Mouse (Mus musculus) neural tube, embryonic 11.5 days (tissue): ENCODE results near the gene Slc16a5. TPM values are rescaled to one million over a fixed set of nuclear protein-coding genes. Genes with fewer than 3 reads are reported as not detected.

Experiments
- ATAC-seq: fragments of 200-750 bp; cut with Nextera tagmentation; 2 replicates; pipeline ENCODE4 v1.8.0; 2017; ENCODE audit warnings: moderate number of reproducible peaks, mild to moderate bottlenecking, moderate TSS enrichment, moderate library complexity; ENCODE audit not compliant: insufficient read depth, low FRiP score, low TSS enrichment
- DNase-seq: peaks from one replicate; pipeline ENCODE4 v3.0.0-alpha.2; 2015; ENCODE audit warnings: low spot score
- H3K27ac ChIP-seq: fragments of 300-500 bp; sonication (generic); 2 replicates; pipeline ENCODE4 v1.5.1; 2014; ENCODE audit warnings: low read depth, mild to moderate bottlenecking, low read length
- H3K27me3 ChIP-seq: fragments of 300-500 bp; sonication (generic); 2 replicates; pipeline ENCODE4 v1.6.1; 2014; ENCODE audit warnings: mild to moderate bottlenecking, low read length, mixed read lengths; ENCODE audit not compliant: control insufficient read depth, insufficient read depth
- H3K36me3 ChIP-seq: fragments of 300-500 bp; sonication (generic); 2 replicates; pipeline ENCODE4 v1.6.1; 2014; ENCODE audit warnings: mild to moderate bottlenecking, low read length, moderate library complexity, mixed read lengths; ENCODE audit not compliant: control insufficient read depth, insufficient read depth
- H3K4me1 ChIP-seq: fragments of 300-500 bp; sonication (generic); 2 replicates; pipeline ENCODE4 v1.6.1; 2014; ENCODE audit warnings: low read length, mixed read lengths; ENCODE audit not compliant: control insufficient read depth, insufficient read depth
- H3K4me2 ChIP-seq: fragments of 300-500 bp; sonication (generic); 2 replicates; pipeline ENCODE4 v1.6.1; 2014; ENCODE audit warnings: low read depth, mild to moderate bottlenecking, moderate library complexity
- H3K4me3 ChIP-seq: fragments of 300-500 bp; sonication (generic); 2 replicates; pipeline ENCODE4 v1.5.1; 2014; ENCODE audit warnings: low read depth, low read length
- H3K9ac ChIP-seq: fragments of 300-500 bp; sonication (generic); 2 replicates; pipeline ENCODE4 v1.6.1; 2014; ENCODE audit warnings: mild to moderate bottlenecking, low read length
- H3K9me3 ChIP-seq: fragments of 300-500 bp; sonication (generic); 2 replicates; pipeline ENCODE4 v1.6.1; 2016; ENCODE audit warnings: low read length; ENCODE audit not compliant: control insufficient read depth
- WGBS: fragments of 180-500 bp; shearing (Covaris S2); extraction: QIAGEN DNeasy Blood & Tissue Kit; methylation state at CpG from one replicate; pipeline ENCODE4 v1.1.7; 2014; 5-methylcytosine and 5-hydroxymethylcytosine counted together
- polyA plus RNA-seq: library from polyadenylated mRNA; unstranded; fragments of >200 nt; fragmentation: Nextera tagmentation; extraction: Ambion mirVana; gene quantifications from 2 replicates; pipeline ENCODE4 v1.2.1, GENCODE M21; 2014

Gene Slc16a5
- polyA plus RNA-seq, 1 experiment from 2014 or later, result 0.11 TPM

DNA sequence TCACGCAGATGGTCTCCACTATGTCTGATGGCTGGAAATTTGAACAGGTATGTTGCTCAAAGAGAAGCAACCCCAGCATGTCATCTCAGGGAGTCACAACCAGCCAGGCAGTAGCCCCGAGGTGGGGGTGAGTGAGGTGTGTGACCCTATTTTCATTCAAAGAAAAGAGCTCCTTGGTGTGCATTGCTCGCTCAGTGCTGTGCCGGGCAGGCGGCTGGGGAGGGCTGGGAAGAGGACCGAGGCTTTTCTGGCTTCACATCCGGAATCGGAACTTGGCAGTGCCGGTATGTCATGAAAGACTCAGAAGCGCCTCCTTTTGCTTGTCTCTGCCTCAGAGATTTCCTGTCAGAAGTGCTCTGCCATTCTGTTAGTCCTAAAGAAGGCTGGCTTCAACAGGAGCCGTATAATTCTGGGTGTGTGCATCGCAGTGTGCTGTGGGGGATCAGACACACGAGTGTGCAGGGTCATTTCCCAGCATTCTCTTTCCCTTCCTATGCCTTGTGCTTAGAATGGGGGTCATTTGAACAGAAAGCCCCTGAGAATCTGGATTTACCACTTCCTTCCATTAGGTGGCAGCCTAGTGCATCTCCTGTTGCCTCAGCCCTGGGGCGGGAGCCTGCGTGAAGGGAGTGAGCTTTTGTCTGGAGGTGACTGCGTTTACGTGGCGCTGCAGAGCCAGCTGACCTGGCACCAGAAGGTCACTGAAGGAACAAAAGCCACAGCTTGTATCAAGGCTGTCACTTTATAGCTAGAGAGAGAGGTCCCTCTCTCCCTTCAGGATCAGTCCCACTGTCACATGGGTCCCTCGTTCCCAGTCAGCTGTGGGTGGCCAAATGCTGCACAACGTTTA lies 34.6 kb upstream of the Slc16a5 start:
- H3K27ac ChIP-seq, result peak overlapping the region; percentile 2
- H3K4me3 ChIP-seq, result no peak overlapping the region
- peak overlapping the region; percentile 9; the same call in 1 of the 2 replicates for H3K9ac ChIP-seq

DNA sequence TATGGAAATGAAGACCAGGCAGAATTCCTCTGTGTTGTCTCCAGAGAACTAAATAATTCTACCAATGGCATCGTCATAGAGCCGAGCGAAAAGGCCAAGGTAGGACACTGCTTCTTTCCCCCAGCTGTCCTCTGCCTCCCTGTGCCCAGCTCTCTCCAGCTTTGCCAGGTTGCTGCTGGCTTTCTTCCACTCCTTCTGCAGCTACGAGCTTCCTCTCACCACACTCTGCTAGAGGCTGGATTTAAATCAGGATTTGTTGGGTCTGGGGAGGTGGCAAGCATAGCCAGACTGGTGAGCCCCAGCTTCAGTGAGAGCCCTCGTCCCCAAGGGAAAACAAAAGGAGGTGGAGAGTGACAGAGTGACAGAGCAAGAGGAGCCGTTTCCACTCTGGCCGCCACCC lies 33.0 kb upstream of the Slc16a5 start:
- ATAC-seq (no peak), DNase-seq (no peak)
- H3K27me3 ChIP-seq, result no peaks in the 10 kb centered on the region
- no peak overlapping the region for H3K27ac ChIP-seq
- no peak overlapping the region for H3K4me2 ChIP-seq
- H3K9me3 ChIP-seq, result no peaks in the 10 kb centered on the region
- H3K4me3 ChIP-seq, result no peak overlapping the region
- H3K9ac ChIP-seq, result no peak overlapping the region
- WGBS, result 91% methylated on average over 7 of the region's 7 CpGs
- no peaks in the 10 kb centered on the region for H3K4me1 ChIP-seq
- peaks cover 8% of the 10 kb centered on the region for H3K36me3 ChIP-seq

More for the DNA sequence above, 34.6 kb upstream of the Slc16a5 start:
- peaks cover 8% of the 10 kb centered on the region for H3K36me3 ChIP-seq
- H3K9me3 ChIP-seq, result no peaks in the 10 kb centered on the region
- DNase-seq (peak; percentile 84), ATAC-seq (peak; percentile 38; the same call in 1 of the 2 replicates)
- 34% methylated on average over 20 of the region's 20 CpGs for WGBS
- no peak overlapping the region for H3K4me2 ChIP-seq
- no peaks in the 10 kb centered on the region for H3K27me3 ChIP-seq
- H3K4me1 ChIP-seq, result no peaks in the 10 kb centered on the region

DNA sequence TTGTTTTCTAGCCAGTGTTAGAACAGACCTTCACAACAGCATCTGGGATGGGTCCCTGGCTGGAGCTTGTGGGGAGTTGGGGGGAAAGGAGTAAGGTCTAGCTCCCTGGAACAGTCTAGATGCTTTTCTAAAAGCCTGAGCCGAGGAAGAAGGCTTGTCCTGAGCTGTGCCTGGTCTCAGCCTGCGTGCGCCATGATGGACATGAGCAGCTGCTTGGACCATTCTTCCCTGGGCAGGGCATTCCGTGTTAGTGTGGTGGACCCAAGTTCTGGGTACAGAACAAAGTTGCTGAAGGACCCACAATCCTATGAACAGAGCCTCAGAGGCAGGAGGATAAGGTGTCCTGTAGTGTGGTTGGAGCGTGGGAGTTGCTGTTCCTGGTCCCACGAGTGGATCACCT lies 31.7 kb upstream of the Slc16a5 start:
- Histone ChIP-seq H3K27me3 (no peaks in the 10 kb centered on the region), H3K9ac (no peak overlapping the region), H3K4me3 (no peak overlapping the region), H3K36me3 (peaks cover 8% of the 10 kb centered on the region), H3K4me1 (no peaks in the 10 kb centered on the region; the same call in 1 of the 2 replicates), H3K4me2 (no peak overlapping the region), H3K27ac (no peak overlapping the region), H3K9me3 (no peaks in the 10 kb centered on the region)
- DNase-seq (no peak), ATAC-seq (no peak)
- 96% methylated on average over 6 of the region's 6 CpGs for WGBS

DNA sequence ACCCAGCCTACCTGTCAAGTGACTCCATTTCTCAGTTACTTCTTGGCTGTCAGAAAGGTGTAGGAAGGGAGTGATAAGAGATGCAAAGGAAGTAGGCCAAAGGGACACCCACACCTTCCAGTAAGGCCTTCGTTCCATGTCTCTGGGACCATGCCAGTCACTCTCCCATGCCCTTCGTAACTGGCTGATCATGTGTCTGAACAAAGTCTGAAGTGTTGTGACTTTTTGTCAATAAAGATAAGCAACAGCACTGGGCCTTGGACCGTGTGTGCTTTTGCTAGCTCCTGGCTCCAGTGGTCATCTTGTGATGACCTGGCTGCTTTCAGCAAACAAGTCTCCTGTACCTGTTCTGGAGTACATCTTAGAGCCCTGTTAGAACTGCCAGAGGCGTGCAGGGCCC lies 29.5 kb upstream of the Slc16a5 start:
- no peak overlapping the region for H3K9ac ChIP-seq
- H3K4me1 ChIP-seq, result no peaks in the 10 kb centered on the region; the same call in 1 of the 2 replicates
- H3K4me2 ChIP-seq, result no peak overlapping the region
- 90% methylated on average over 4 of the region's 4 CpGs for WGBS
- no peak overlapping the region for H3K27ac ChIP-seq
- H3K9me3 ChIP-seq, result no peaks in the 10 kb centered on the region
- peaks cover 8% of the 10 kb centered on the region for H3K36me3 ChIP-seq
- no peak for ATAC-seq
- no peaks in the 10 kb centered on the region for H3K27me3 ChIP-seq
- no peak overlapping the region for H3K4me3 ChIP-seq
- DNase-seq, result no peak

DNA sequence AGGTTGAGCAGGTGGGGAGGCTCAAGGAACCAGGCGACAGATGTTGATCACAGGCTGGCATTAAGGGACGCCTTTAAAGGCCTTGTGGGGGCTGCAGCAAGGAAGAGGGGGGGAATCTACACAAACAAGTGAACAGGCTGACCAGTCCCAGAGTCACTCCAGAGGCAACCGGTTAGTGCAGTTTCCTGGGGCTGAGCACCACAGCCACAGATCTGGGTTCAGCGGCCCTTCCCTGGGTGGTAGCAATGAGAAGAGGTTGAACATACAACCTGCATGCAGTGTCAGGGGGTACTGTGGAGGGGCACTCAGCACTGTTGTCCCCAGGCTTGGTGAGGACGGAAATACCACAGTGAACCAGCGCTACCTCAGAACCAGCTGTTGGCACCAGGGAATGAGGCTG lies 28.9 kb upstream of the Slc16a5 start:
- Histone ChIP-seq H3K27ac (no peak overlapping the region), H3K9ac (no peak overlapping the region), H3K9me3 (no peaks in the 10 kb centered on the region), H3K36me3 (peaks cover 8% of the 10 kb centered on the region), H3K4me3 (no peak overlapping the region), H3K4me1 (no peaks in the 10 kb centered on the region; the same call in 1 of the 2 replicates), H3K27me3 (no peaks in the 10 kb centered on the region), H3K4me2 (no peak overlapping the region)
- 81% methylated on average over 6 of the region's 6 CpGs for WGBS
- ATAC-seq (no peak), DNase-seq (no peak)

DNA sequence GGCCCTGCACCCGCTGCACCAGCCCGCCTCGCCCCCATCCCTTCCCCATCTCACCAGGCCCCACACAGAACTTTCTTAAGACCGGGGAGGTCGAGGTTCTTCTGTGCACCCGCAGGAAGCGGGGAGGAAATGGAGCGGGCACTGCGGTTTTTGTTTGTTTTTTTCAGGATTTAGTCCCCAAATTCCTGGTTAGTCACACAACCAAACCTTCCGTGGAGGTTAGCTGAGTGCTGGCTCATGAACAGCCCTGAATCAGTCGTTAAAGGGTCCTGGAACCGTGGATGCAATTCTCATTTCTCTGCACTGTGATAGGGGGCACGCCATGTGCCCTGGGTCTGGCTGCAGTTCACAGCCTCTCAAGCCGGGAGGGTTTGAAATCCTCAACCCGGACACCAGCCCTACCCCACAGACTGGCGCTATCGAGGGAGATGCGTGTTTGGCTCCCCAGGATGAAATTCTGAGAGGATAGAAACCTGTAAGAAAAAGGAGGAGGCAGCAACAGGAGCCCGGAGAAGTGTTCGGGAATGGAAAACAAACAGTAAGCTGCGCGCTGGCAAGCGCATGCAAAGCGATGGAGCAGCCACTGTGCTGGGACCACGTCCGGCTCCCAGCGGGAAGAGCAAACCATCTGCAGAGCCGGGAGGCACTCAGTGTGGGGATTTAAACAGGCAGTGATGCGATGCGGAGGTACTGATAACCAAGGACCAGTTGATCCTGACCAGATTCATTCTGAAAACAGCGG lies 26.5 kb upstream of the Slc16a5 start:
- ATAC-seq, result no peak
- Histone ChIP-seq H3K27ac (no peak overlapping the region), H3K9ac (peak overlapping the region; percentile 44), H3K9me3 (no peaks in the 10 kb centered on the region), H3K27me3 (no peaks in the 10 kb centered on the region), H3K4me1 (no peaks in the 10 kb centered on the region; the same call in 1 of the 2 replicates), H3K4me2 (peak overlapping the region; percentile 43), H3K4me3 (peak overlapping the region; percentile 16), H3K36me3 (no peaks in the 10 kb centered on the region; the same call in none of the 2 replicates)
- 5% methylated on average over 31 of the region's 31 CpGs for WGBS
- DNase-seq, result peak; percentile 55

DNA sequence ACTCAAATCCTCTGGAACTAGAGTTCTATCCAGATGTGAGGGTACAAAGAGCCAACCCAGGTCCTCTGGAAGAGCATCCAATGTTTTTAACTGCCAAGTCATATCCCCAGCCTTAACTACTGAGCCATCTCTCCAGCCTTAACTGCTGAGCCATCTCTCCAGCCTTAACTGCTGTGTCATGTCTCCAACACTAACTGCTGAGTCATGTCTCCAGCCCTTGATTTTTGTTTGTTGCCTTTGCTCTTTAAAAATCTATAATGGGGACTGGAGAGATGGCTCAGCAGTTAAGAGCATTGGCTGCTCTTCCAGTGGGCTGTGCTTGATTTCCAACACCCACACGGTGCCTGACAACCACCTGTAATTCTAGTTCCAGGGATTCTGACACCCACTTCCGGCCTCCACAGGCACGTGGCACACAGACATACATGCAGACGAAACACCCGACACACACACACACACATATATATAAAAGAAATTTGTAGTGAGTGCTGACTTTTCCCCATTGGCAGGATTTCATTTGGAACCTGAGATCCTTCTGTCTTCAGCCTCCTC lies 24.6 kb upstream of the Slc16a5 start:
- no peak overlapping the region for H3K27ac ChIP-seq
- no peak overlapping the region for H3K9ac ChIP-seq
- no peaks in the 10 kb centered on the region; the same call in 1 of the 2 replicates for H3K4me1 ChIP-seq
- no peaks in the 10 kb centered on the region for H3K27me3 ChIP-seq
- no peak overlapping the region for H3K4me3 ChIP-seq
- no peak for ATAC-seq
- WGBS, result 90% methylated on average over 5 of the region's 5 CpGs
- no peaks in the 10 kb centered on the region for H3K9me3 ChIP-seq
- H3K4me2 ChIP-seq, result no peak overlapping the region
- H3K36me3 ChIP-seq, result no peaks in the 10 kb centered on the region
- DNase-seq, result no peak

DNA sequence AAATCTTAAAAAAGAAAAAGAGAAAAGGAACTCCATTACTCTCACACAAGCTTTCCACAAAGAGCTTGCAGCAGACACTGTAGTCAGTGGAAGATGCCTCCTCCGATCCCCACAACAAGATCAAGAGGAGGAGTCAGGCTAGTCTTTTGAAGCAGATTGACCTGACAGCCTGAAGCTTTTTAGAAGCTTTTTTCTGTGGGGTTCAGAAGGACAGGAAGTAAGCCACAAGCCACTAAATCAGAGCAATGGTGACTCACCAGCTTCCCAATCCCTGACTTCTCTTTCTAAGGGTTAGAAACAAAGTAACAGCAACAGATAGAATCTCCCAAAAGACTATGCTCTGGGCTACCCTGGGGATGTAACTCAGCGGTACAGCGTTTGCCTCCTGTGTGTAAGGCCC lies 22.9 kb upstream of the Slc16a5 start:
- no peak for ATAC-seq
- H3K36me3 ChIP-seq, result no peaks in the 10 kb centered on the region
- no peak overlapping the region for H3K9ac ChIP-seq
- no peak overlapping the region for H3K4me3 ChIP-seq
- no peaks in the 10 kb centered on the region for H3K9me3 ChIP-seq
- no peak overlapping the region for H3K27ac ChIP-seq
- 90% methylated on average over 3 of the region's 3 CpGs for WGBS
- H3K27me3 ChIP-seq, result no peaks in the 10 kb centered on the region
- H3K4me2 ChIP-seq, result no peak overlapping the region
- no peak for DNase-seq
- no peaks in the 10 kb centered on the region; the same call in 1 of the 2 replicates for H3K4me1 ChIP-seq
